Mouse (Mus musculus) CH12.LX (cell line): ENCODE results near the gene Eloa.

Experiments
- CTCF ChIP-seq, 2 experiments: IDR thresholded peaks in 1 of 2; conservative IDR thresholded peaks in 1 of 2; 2 replicates each; pipeline ENCODE4 v1.5.1; 2011 to 2012; ENCODE audit warnings: low read depth in 2 of 2, low read length in 2 of 2, improper control_type of control experiment in 1 of 2, inconsistent platforms in 1 of 2, mild to moderate bottlenecking in 1 of 2, moderate library complexity in 1 of 2
- HCFC1 ChIP-seq: IDR thresholded peaks from 2 replicates; pipeline ENCODE4 v1.6.1; 2012; ENCODE audit warnings: low read depth, mild to moderate bottlenecking, inconsistent platforms, low read length, improper control_type of control experiment
- JUND ChIP-seq: conservative IDR thresholded peaks from 2 replicates; pipeline ENCODE4 v1.6.1; 2011; ENCODE audit warnings: low read depth, low read length, improper control_type of control experiment
- KAT2A ChIP-seq: IDR thresholded peaks from 2 replicates; pipeline ENCODE4 v1.6.1; 2012; ENCODE audit warnings: low read length, improper control_type of control experiment, inconsistent platforms; ENCODE audit not compliant: insufficient replicate concordance
- TBP ChIP-seq: conservative IDR thresholded peaks from 2 replicates; pipeline ENCODE4 v1.6.1; 2011; ENCODE audit warnings: low read depth, low read length, improper control_type of control experiment

DNA sequence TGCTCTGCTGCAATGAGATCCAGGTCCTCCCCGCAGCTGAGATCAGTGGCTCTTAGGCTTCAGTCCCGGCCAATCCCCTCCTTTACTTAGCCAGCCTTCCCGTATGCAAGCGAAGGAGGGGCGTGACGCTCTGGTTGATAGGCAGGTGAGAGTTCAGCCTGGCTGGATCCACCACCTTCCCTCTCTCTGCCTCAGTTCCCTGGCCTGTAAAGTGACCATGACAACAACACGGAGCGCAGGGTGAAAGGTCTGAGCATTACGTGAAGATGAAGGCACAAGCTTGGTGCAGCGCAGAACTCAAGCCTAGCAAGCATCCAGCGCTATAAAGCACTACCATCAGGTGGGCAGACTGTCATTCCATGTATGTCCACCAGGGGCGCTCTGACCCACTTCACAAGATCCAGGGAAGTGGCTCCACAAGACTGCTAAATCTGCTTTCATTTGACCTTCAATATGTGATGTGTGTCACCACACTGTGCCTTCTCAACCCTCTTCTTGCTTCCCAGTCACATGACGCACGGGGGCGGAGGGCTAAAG, 49.7 kb upstream of the Eloa start:
- TF ChIP-seq HCFC1 (no peak), CTCF (conservative IDR thresholded peaks at IDR 0.05 in 1 of 2, IDR thresholded peaks at IDR 0.05 in 1 of 2; ENCODE audit: low read depth in 2 of 2, low read length in 2 of 2) (peak; percentile 76 to 92), TBP (no peak), KAT2A (no peak), JUND (no peak)
